Mouse (Mus musculus): ENCODE data around the gene Tmem150a.
A peak's percentile ranks its signal among the peaks of the same experiment; 100 is the strongest.

Tmem150a gene

GRCm38 (mm10) chr6:72352636-72353405 lies 2.4 kb upstream of the Tmem150a start:
- DNase-seq (ENCODE audit: low read depth, low spot score): no peak

- DNase-seq (ENCODE audit: low read depth, low spot score): no peak
Measured at GRCm38 (mm10) chr6:72354025-72354424, 1.2 kb upstream of the Tmem150a start.

GRCm38 (mm10) chr6:72356001-72356532 lies 820 bp downstream of the Tmem150a start:
- no peak for DNase-seq (ENCODE audit: low read depth, low spot score)

- DNase-seq (ENCODE audit: low read depth, low spot score): no peak
Measured at GRCm38 (mm10) chr6:72357164-72358079, 2.2 kb downstream of the Tmem150a start.

GRCm38 (mm10) chr6:72358086-72358764 lies 3.0 kb downstream of the Tmem150a start:
- no peak for DNase-seq (ENCODE audit: low read depth, low spot score)

GRCm38 (mm10) chr6:72359343-72359742 lies 4.1 kb downstream of the Tmem150a start:
- DNase-seq (ENCODE audit: low read depth, low spot score): no peak

GRCm38 (mm10) chr6:72359891-72360598 lies 4.8 kb downstream of the Tmem150a start:
- DNase-seq (ENCODE audit: low read depth, low spot score): no peak

- DNase-seq (ENCODE audit: low read depth, low spot score): no peak
Measured at GRCm38 (mm10) chr6:72360599-72360935, 5.3 kb downstream of the Tmem150a start.

GRCm38 (mm10) chr6:72361121-72361551 lies 5.9 kb downstream of the Tmem150a start:
- DNase-seq (ENCODE audit: low read depth, low spot score): no peak

GRCm38 (mm10) chr6:72362132-72363028 lies 7.1 kb downstream of the Tmem150a start:
- peak; percentile 93 for DNase-seq (ENCODE audit: low read depth, low spot score)

GRCm38 (mm10) chr6:72364009-72364408 lies 8.8 kb downstream of the Tmem150a start:
- DNase-seq (ENCODE audit: low read depth, low spot score): no peak

- no peak for DNase-seq (ENCODE audit: low read depth, low spot score)
Measured at GRCm38 (mm10) chr6:72364985-72365384, 9.7 kb downstream of the Tmem150a start.

- DNase-seq (ENCODE audit: low read depth, low spot score): no peak
Measured at GRCm38 (mm10) chr6:72366304-72366703, 11.1 kb downstream of the Tmem150a start.

- DNase-seq (ENCODE audit: low read depth, low spot score): no peak
Measured at GRCm38 (mm10) chr6:72366844-72367443, 11.7 kb downstream of the Tmem150a start, which contains the start of gene Rnf181. Rnf181 (minus strand) TSS chr6:72366956.

GRCm38 (mm10) chr6:72367460-72367974 lies 12.3 kb downstream of the Tmem150a start:
- no peak for DNase-seq (ENCODE audit: low read depth, low spot score)

- DNase-seq (ENCODE audit: low read depth, low spot score): no peak
Measured at GRCm38 (mm10) chr6:72369557-72369956, 14.3 kb downstream of the Tmem150a start.

- DNase-seq (ENCODE audit: low read depth, low spot score): no peak
Measured at GRCm38 (mm10) chr6:72370091-72370490, 14.8 kb downstream of the Tmem150a start.

- no peak for DNase-seq (ENCODE audit: low read depth, low spot score)
Measured at GRCm38 (mm10) chr6:72371147-72371546, 15.9 kb downstream of the Tmem150a start.

- DNase-seq (ENCODE audit: low read depth, low spot score): no peak
Measured at GRCm38 (mm10) chr6:72371571-72371970, 16.3 kb downstream of the Tmem150a start.

All from retina, postnatal 7 days (tissue).